Mouse (Mus musculus) ES-Bruce4 (cell line): ENCODE measurements around the gene Mepce. TPM values are rescaled to one million over a fixed set of nuclear protein-coding genes. Genes with fewer than 3 reads are reported as not detected.

Source experiments
- H3K27ac ChIP-seq: 2 replicates; pipeline ENCODE4 v1.5.1; 2012; ENCODE audit warnings: low read length, inconsistent platforms; ENCODE audit not compliant: insufficient read depth
- H3K27me3 ChIP-seq: 2 replicates; pipeline ENCODE4 v1.6.1; 2012; ENCODE audit warnings: mild to moderate bottlenecking, low read length, inconsistent platforms; ENCODE audit not compliant: control insufficient read depth, poor library complexity, insufficient read depth, severe bottlenecking
- H3K36me3 ChIP-seq: 2 replicates; pipeline ENCODE4 v1.6.1; 2012; ENCODE audit warnings: inconsistent platforms, mild to moderate bottlenecking, low read length, moderate library complexity; ENCODE audit not compliant: control insufficient read depth, poor library complexity, insufficient read depth, severe bottlenecking
- H3K4me1 ChIP-seq: one replicate; pipeline ENCODE4 v1.8.1; 2011; ENCODE audit warnings: low read length; ENCODE audit not compliant: control insufficient read depth, insufficient read depth
- H3K4me3 ChIP-seq: 2 replicates; pipeline ENCODE4 v1.5.1; 2011; ENCODE audit warnings: low read depth, mild to moderate bottlenecking, low read length
- H3K9ac ChIP-seq: 2 replicates; pipeline ENCODE4 v1.6.1; 2012; ENCODE audit warnings: low read depth, mild to moderate bottlenecking, inconsistent platforms; ENCODE audit not compliant: poor library complexity, severe bottlenecking
- H3K9me3 ChIP-seq: replicated peaks from 2 replicates; pipeline ENCODE4 v1.6.1; 2012; ENCODE audit warnings: mild to moderate bottlenecking, low read length, inconsistent platforms; ENCODE audit not compliant: control insufficient read depth, poor library complexity, insufficient read depth, severe bottlenecking
- CTCF ChIP-seq: IDR thresholded peaks from one replicate; pipeline ENCODE4 v1.8.1; 2011; ENCODE audit warnings: low read depth, low read length
- EP300 ChIP-seq: IDR thresholded peaks from 2 replicates; pipeline ENCODE4 v1.6.1; 2011; ENCODE audit warnings: low read depth, low read length; ENCODE audit not compliant: insufficient read depth
- POLR2A ChIP-seq: IDR thresholded peaks from one replicate; pipeline ENCODE4 v1.8.1; 2011; ENCODE audit warnings: low read length; ENCODE audit not compliant: insufficient read depth
- polyA plus RNA-seq: library from polyadenylated mRNA; stranded (reverse); fragments of >200 nt; gene quantifications from 2 replicates; pipeline ENCODE4 v1.2.4, GENCODE M21; 2011; ENCODE audit warnings: low read depth; ENCODE audit not compliant: missing spikeins, insufficient read depth, insufficient read length

The Mepce gene
- polyA plus RNA-seq, 1 experiment: 21.6 TPM

- no peaks in the 10 kb centered on the region for H3K27me3 ChIP-seq
- H3K9me3 ChIP-seq: no peaks in the 10 kb centered on the region
- no peak overlapping the region for H3K27ac ChIP-seq
- H3K36me3 ChIP-seq: no peaks in the 10 kb centered on the region
- TF ChIP-seq CTCF (no peak), EP300 (no peak)
- no peaks in the 10 kb centered on the region for H3K4me1 ChIP-seq
- no peak overlapping the region for H3K9ac ChIP-seq
- no peak overlapping the region for H3K4me3 ChIP-seq
Observed at GRCm38 (mm10) chr5:137772755-137773154, 14.7 kb downstream of the Mepce start.

DNA sequence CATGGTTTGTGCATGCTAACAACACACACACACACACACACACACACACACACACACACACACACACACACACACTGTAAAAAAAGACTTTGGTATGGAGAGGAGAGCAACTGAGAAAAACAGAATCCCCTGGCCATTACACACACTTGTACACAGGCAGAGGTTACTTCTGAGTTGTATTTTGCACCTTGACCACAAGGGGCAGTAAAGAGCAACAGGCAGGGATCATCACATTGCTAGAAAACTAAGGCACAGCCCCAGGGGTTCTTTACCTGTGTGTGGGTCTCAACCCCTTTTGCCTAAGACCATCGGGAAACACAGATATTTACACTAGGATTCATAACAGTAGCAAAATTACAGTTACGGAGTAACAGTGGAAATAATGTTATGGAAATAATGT lies 16.7 kb downstream of the Mepce start:
- no peak overlapping the region for H3K9ac ChIP-seq
- peak; percentile 32 for TF ChIP-seq CTCF
- TF ChIP-seq POLR2A: no peak

GRCm38 (mm10) chr5:137768475-137768874 lies 19.0 kb downstream of the Mepce start:
- Histone ChIP-seq H3K27ac (no peak overlapping the region), H3K9me3 (no peaks in the 10 kb centered on the region), H3K4me1 (peaks cover 2% of the 10 kb centered on the region), H3K36me3 (no peaks in the 10 kb centered on the region), H3K9ac (no peak overlapping the region), H3K27me3 (no peaks in the 10 kb centered on the region), H3K4me3 (no peak overlapping the region)
- no peak for TF ChIP-seq EP300
- no peak for TF ChIP-seq CTCF
- TF ChIP-seq POLR2A: no peak

More for the DNA sequence above, 16.7 kb downstream of the Mepce start:
- Histone ChIP-seq H3K4me1 (no peaks in the 10 kb centered on the region), H3K4me3 (no peak overlapping the region), H3K9me3 (no peaks in the 10 kb centered on the region), H3K27ac (no peak overlapping the region), H3K36me3 (no peaks in the 10 kb centered on the region), H3K27me3 (no peaks in the 10 kb centered on the region)

DNA sequence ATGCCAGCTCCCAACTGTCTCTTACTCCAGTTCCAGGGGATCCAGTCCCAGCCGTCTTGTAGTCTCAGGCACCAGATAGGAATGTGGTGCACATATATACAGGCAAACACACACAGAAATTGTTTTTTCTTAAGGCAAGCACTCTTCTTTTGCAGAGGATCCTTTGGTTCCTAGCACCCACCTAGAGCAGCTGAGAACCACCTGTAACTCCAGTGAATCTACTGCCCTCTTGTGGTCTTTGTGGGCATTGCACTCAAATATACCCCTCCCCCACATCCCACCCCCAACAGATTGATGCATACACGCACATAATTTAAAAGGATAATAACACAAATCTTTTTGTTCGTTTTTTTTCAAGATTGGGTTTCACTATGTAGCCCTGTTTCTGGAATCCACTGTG lies 21.2 kb downstream of the Mepce start:
- TF ChIP-seq EP300 (no peak), POLR2A (no peak), CTCF (peak; percentile 36)

DNA sequence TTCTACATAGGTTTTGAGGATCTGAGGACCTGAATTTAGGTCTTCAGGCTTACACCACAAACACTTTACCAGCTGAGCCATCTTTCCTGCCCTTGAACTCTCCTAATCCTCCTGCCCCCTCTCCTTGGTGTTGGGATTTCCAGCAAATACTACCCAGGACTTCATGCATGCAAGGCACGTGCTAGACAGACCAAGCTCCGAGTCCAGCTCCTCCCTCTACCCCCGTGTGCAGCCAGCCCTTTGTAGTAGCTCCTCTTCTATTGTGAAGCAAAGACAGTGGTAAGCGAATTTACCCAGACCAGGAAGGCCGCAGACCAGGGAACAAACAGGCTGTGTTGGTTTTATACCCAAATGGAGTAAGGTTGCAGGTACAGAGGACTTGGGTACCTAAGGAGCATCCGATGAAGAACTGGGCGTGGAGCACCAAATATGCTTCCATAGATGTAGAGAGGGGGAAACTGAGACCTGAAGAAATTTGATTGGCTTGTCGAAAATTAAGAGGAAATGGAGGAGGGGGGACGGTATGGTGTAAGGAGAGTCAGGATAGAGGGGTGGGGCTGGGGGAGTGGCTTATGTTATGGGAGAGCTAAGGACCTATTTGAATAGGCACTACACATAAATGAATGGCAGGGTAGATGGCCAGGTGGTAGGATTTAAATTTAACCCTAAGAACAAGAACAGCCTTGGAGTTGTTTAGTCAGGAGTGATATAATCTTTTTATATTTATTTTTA lies 22.7 kb downstream of the Mepce start:
- no peaks in the 10 kb centered on the region for H3K9me3 ChIP-seq

More for the DNA sequence above, 21.2 kb downstream of the Mepce start:
- Histone ChIP-seq H3K36me3 (no peaks in the 10 kb centered on the region), H3K4me3 (no peak overlapping the region), H3K9me3 (no peaks in the 10 kb centered on the region), H3K4me1 (peaks cover 2% of the 10 kb centered on the region), H3K27me3 (no peaks in the 10 kb centered on the region), H3K9ac (no peak overlapping the region), H3K27ac (no peak overlapping the region)

GRCm38 (mm10) chr5:137759971-137760412 lies 27.5 kb downstream of the Mepce start:
- H3K9ac ChIP-seq: no peak overlapping the region
- no peaks in the 10 kb centered on the region for H3K27me3 ChIP-seq
- H3K27ac ChIP-seq: no peak overlapping the region

More for the DNA sequence above, 22.7 kb downstream of the Mepce start:
- peaks cover 2% of the 10 kb centered on the region for H3K4me1 ChIP-seq
- no peak for TF ChIP-seq EP300
- TF ChIP-seq POLR2A: no peak
- no peak for TF ChIP-seq CTCF
- peak overlapping the region; percentile 41; the same call in 1 of the 2 replicates for H3K27ac ChIP-seq
- H3K36me3 ChIP-seq: no peaks in the 10 kb centered on the region
- no peaks in the 10 kb centered on the region for H3K27me3 ChIP-seq
- H3K9ac ChIP-seq: no peak overlapping the region
- no peak overlapping the region for H3K4me3 ChIP-seq

More at GRCm38 (mm10) chr5:137759971-137760412, 27.5 kb downstream of the Mepce start:
- no peak overlapping the region for H3K4me3 ChIP-seq
- TF ChIP-seq EP300 (no peak), CTCF (peak; percentile 84)
- no peaks in the 10 kb centered on the region for H3K9me3 ChIP-seq
- H3K4me1 ChIP-seq: peaks cover 8% of the 10 kb centered on the region
- no peaks in the 10 kb centered on the region for H3K36me3 ChIP-seq
